Mouse (Mus musculus): Measurements from ENCODE around the gene Rab25. TPM values are rescaled to one million over a fixed set of nuclear protein-coding genes. Genes with fewer than 3 reads are reported as not detected.

Gene Rab25
- polyA plus RNA-seq, 1 experiment from 2014 or later = not detected

GRCm38 (mm10) chr3:88515095-88515386 lies 33.1 kb downstream of the Rab25 start:
- Histone ChIP-seq H3K9ac (replicated peaks) (no peak overlapping the region), H3K27me3 (0 out of 2 replicates have a peak, but pooled peaks cover 2% of the 10 kb centered on the region), H3K36me3 (no peaks in the 10 kb centered on the region), H3K4me1 (replicated peaks) (peaks cover 32% of the 10 kb centered on the region), H3K4me3 (replicated peaks) (no peak overlapping the region), H3K27ac (no peak overlapping the region), H3K9me3 (no peaks in the 10 kb centered on the region), H3K4me2 (replicated peaks) (no peak overlapping the region)
- WGBS = 89% methylated on average over 2 of the region's 2 CpGs
- no peak for ATAC-seq

GRCm38 (mm10) chr3:88514231-88515094 lies 33.6 kb downstream of the Rab25 start:
- 82% methylated on average over 10 of the region's 10 CpGs for WGBS
- H3K9ac ChIP-seq (replicated peaks) = no peak overlapping the region

GRCm38 (mm10) chr3:88513546-88514115 lies 34.5 kb downstream of the Rab25 start:
- Histone ChIP-seq H3K36me3 (no peaks in the 10 kb centered on the region), H3K27ac (no peak overlapping the region), H3K9ac (replicated peaks) (no peak overlapping the region), H3K4me3 (replicated peaks) (no peak overlapping the region), H3K27me3 (0 out of 2 replicates have a peak, but pooled peaks cover 2% of the 10 kb centered on the region), H3K4me1 (replicated peaks) (peaks cover 42% of the 10 kb centered on the region), H3K4me2 (replicated peaks) (no peak overlapping the region), H3K9me3 (no peaks in the 10 kb centered on the region)
- ATAC-seq = no peak
- 81% methylated on average over 7 of the region's 7 CpGs for WGBS

More at GRCm38 (mm10) chr3:88514231-88515094, 33.6 kb downstream of the Rab25 start:
- no peak overlapping the region for H3K4me3 ChIP-seq (replicated peaks)
- H3K36me3 ChIP-seq = no peaks in the 10 kb centered on the region
- no peaks in the 10 kb centered on the region for H3K9me3 ChIP-seq
- H3K4me2 ChIP-seq (replicated peaks) = no peak overlapping the region
- ATAC-seq = no peak
- H3K4me1 ChIP-seq (replicated peaks) = peaks cover 38% of the 10 kb centered on the region
- no peak overlapping the region for H3K27ac ChIP-seq
- 0 out of 2 replicates have a peak, but pooled peaks cover 2% of the 10 kb centered on the region for H3K27me3 ChIP-seq

GRCm38 (mm10) chr3:88512896-88513545 lies 35.1 kb downstream of the Rab25 start:
- Histone ChIP-seq H3K4me2 (replicated peaks) (no peak overlapping the region), H3K9ac (replicated peaks) (0 out of 2 replicates have a peak overlapping the region, but pooled peaks have one; percentile 1), H3K27me3 (0 out of 2 replicates have a peak, but pooled peaks cover 3% of the 10 kb centered on the region), H3K4me3 (replicated peaks) (no peak overlapping the region), H3K36me3 (no peaks in the 10 kb centered on the region), H3K27ac (no peak overlapping the region), H3K9me3 (no peaks in the 10 kb centered on the region), H3K4me1 (replicated peaks) (peaks cover 42% of the 10 kb centered on the region)
- no peak for ATAC-seq
- WGBS = 49% methylated on average over 13 of the region's 15 CpGs

- Histone ChIP-seq H3K36me3 (no peaks in the 10 kb centered on the region), H3K27me3 (0 out of 2 replicates have a peak, but pooled peaks cover 5% of the 10 kb centered on the region), H3K9ac (replicated peaks) (0 out of 2 replicates have a peak overlapping the region, but pooled peaks have one; percentile 1), H3K9me3 (no peaks in the 10 kb centered on the region), H3K4me3 (replicated peaks) (no peak overlapping the region), H3K4me1 (replicated peaks) (peaks cover 42% of the 10 kb centered on the region), H3K27ac (0 out of 2 replicates have a peak overlapping the region, but pooled peaks have one; percentile 44), H3K4me2 (replicated peaks) (no peak overlapping the region)
- WGBS = 38% methylated on average over 6 of the region's 6 CpGs
- no peak for ATAC-seq
Measured at GRCm38 (mm10) chr3:88512141-88512895, 35.8 kb downstream of the Rab25 start.

GRCm38 (mm10) chr3:88511559-88511958 lies 36.5 kb downstream of the Rab25 start:
- H3K4me2 ChIP-seq (replicated peaks) = no peak overlapping the region
- no peak overlapping the region for H3K27ac ChIP-seq
- no peak for ATAC-seq
- H3K4me1 ChIP-seq (replicated peaks) = peaks cover 42% of the 10 kb centered on the region
- no peaks in the 10 kb centered on the region for H3K36me3 ChIP-seq
- 0 out of 2 replicates have a peak, but pooled peaks cover 5% of the 10 kb centered on the region for H3K27me3 ChIP-seq
- H3K9me3 ChIP-seq = no peaks in the 10 kb centered on the region
- 61% methylated on average over 4 of the region's 4 CpGs for WGBS
- H3K4me3 ChIP-seq (replicated peaks) = no peak overlapping the region
- H3K9ac ChIP-seq (replicated peaks) = no peak overlapping the region

GRCm38 (mm10) chr3:88510421-88511289 lies 37.4 kb downstream of the Rab25 start:
- no peak for ATAC-seq
- peak overlapping the region; percentile 57 for H3K4me2 ChIP-seq (replicated peaks)
- H3K36me3 ChIP-seq = no peaks in the 10 kb centered on the region
- peaks cover 42% of the 10 kb centered on the region for H3K4me1 ChIP-seq (replicated peaks)
- 0 out of 2 replicates have a peak, but pooled peaks cover 5% of the 10 kb centered on the region for H3K27me3 ChIP-seq
- 51% methylated on average over 13 of the region's 13 CpGs for WGBS
- peak overlapping the region; percentile 36 for H3K4me3 ChIP-seq (replicated peaks)
- H3K27ac ChIP-seq = peak overlapping the region; percentile 94
- H3K9ac ChIP-seq (replicated peaks) = peak overlapping the region; percentile 59
- H3K9me3 ChIP-seq = no peaks in the 10 kb centered on the region

GRCm38 (mm10) chr3:88509692-88510420 lies 38.2 kb downstream of the Rab25 start, which contains the start of gene Lmna:
Lmna (minus strand) TSS chr3:88509956.
- ATAC-seq = peak; percentile 99
- H3K4me3 ChIP-seq (replicated peaks) = peak within 1 kb of the TSS; percentile 36
- H3K4me2 ChIP-seq (replicated peaks) = peak within 1 kb of the TSS; percentile 57
- H3K27me3 ChIP-seq = 0 out of 2 replicates have a peak, but pooled peaks cover 8% of the 10 kb centered on the region
- no peaks in the 10 kb centered on the region for H3K9me3 ChIP-seq
- under 1% methylated on average over 31 of the region's 31 CpGs for WGBS
- H3K27ac ChIP-seq = peak within 1 kb of the TSS; percentile 94
- H3K9ac ChIP-seq (replicated peaks) = peak within 1 kb of the TSS; percentile 59
- no peaks in the 10 kb centered on the region for H3K36me3 ChIP-seq
- H3K4me1 ChIP-seq (replicated peaks) = peaks cover 42% of the 10 kb centered on the region

GRCm38 (mm10) chr3:88509250-88509649 lies 38.9 kb downstream of the Rab25 start:
- peak overlapping the region; percentile 94 for H3K27ac ChIP-seq
- peak; percentile 7 for ATAC-seq
- 79% methylated on average over 3 of the region's 3 CpGs for WGBS
- H3K4me3 ChIP-seq (replicated peaks) = peak overlapping the region; percentile 36
- no peaks in the 10 kb centered on the region for H3K36me3 ChIP-seq
- H3K27me3 ChIP-seq = peaks cover 11% of the 10 kb centered on the region; the same call in 1 of the 2 replicates
- H3K4me2 ChIP-seq (replicated peaks) = peak overlapping the region; percentile 57
- peak overlapping the region; percentile 59 for H3K9ac ChIP-seq (replicated peaks)
- peaks cover 42% of the 10 kb centered on the region for H3K4me1 ChIP-seq (replicated peaks)
- H3K9me3 ChIP-seq = no peaks in the 10 kb centered on the region

GRCm38 (mm10) chr3:88505765-88506164 lies 42.3 kb downstream of the Rab25 start:
- Histone ChIP-seq H3K27me3 (peaks cover 33% of the 10 kb centered on the region), H3K4me1 (replicated peaks) (peaks cover 47% of the 10 kb centered on the region), H3K9ac (replicated peaks) (no peak overlapping the region), H3K27ac (no peak overlapping the region), H3K4me2 (replicated peaks) (no peak overlapping the region), H3K36me3 (no peaks in the 10 kb centered on the region), H3K9me3 (no peaks in the 10 kb centered on the region), H3K4me3 (replicated peaks) (no peak overlapping the region)
- WGBS = 56% methylated on average over 7 of the region's 7 CpGs
- no peak for ATAC-seq
